Mouse (Mus musculus) A20 (cell line): ENCODE measurements at regions not wholly inside any gene's neighbourhood (a gene's known extent, or its start where the extent isn't known, plus 50 kb on each side); places are given as distances from the start of the nearest gene placed in this dataset.
A peak's percentile ranks its signal among the peaks of the same experiment; 100 is the strongest.

Source experiments
- DNase-seq: peaks from one replicate; pipeline ENCODE4 v3.0.0-alpha.2; 2011; ENCODE audit warnings: low read depth, low spot score

DNA sequence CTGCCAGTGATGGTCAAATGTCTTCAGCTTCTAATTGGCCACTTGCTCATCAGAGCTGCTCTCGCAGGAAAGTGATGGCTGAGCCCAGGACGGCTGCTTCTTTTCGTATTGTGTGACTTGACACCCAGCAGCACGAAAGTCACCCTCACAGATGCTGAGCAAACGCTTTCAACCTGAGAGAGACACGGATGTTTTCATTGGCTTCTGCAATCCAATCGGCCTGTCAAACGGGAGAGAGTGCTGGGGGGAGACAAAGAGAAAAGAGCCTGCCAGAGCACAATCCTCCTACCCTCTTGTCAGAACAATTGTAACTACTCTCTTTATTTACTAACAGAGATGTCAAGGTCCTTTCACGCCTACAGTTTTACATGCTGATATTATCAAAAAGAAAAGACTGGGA, 289.9 kb downstream of the Nsun3 start:
- DNase-seq, result no peak

DNA sequence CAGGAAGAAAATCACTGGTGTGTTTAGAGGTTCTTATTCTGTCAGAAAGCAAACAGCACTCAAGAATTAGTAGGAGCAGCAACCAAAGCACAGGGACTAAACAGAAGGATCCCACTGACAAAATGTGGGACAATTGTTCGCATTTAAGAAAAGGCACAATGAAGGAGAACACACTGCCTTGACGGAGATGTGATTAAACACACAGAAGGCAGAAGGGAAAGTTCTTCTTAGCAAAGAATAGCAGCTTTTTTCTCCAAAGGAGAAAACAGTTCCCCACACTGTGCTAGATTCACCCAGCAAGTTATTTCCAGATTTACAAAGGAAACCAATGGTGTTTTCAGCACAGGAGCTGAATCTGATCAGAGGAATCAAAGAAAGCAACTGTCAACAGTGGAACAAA, 316.5 kb downstream of the Nsun3 start:
- DNase-seq, result no peak

DNA sequence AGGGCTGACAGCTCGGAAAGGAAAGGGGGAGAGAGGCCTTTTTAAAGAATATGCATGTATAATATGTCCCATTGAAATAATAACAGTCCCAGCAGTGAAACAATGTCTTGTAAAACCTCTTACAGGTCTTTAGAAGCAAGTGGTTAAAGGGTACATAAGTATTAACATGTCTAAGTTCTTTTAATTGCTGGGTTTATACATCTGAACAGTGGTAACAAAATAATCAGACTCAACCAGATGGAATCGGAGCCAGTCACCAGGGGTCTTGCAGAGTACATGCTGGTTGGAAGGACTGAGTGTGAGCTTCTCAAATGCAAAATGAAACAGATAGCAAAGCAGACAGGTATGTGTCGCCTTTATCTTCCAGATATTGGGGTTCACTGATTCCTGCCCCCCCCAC, 317.3 kb downstream of the Nsun3 start:
- DNase-seq, result no peak

DNA sequence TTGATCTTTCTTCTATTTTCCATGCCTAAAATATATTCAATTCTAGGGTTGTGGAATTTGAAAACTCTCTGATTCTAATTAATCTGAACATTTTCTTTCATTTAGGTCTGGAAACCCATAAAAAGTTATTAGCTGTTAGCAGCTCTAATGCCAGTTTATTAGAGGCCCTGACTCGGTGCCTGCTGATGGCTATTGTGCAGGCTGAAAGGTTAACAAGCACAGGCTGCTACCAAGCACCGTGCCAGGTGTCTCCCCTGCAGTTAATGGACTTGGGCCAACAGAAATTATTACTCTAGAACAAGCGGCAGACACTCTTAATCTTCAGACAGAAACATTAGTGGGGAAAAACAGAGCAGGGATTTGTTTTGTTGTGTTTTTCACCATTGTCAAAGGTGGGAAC, 317.8 kb downstream of the Nsun3 start:
- DNase-seq, result no peak

DNA sequence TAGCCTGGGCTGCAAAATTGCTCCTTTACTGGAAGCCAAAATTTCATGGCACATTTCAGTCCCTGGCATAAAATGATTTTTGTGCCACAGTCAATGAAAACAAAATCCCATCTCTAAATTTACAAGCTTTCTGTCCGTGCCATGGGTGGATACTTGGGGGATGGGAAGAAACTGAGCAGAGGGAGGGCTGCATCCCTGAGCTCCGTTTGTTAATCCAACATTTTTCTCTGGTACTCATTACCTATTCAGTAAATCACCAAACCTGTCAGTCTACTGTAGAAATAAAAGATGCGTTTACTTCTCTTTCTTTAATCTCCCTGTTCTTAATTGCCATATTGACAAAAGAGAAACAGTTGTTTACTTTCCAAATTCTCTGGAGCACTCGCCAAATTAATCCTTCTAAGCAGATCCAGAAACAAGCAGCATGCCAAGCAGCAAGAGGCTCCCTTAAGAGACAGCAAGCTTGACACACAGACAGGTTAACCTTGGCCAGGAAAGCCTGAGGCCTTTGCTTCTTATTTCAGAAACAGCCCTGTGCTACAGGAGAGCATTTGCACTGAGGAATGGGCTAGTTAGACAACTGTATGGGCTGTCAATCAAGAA, 326.6 kb downstream of the Nsun3 start:
- DNase-seq, result no peak

DNA sequence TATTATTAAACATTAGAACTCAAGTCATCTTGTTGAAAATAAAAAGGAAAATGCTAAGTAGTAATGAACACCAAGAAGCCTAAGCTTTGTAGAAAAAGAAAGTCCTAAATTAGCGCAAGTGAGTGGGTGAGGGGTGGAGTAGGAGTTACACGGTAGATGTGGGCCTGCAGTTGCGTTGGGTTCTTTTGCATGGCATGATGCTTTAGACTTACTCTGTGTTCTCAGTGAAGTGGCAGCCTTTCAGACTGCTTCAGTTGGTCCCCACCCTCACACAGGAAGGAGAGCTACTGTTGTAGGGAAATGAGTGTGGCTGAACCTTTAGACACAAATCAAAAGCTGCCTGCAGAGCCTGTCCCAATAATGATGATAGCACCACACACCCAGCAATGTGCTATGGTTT, 336.9 kb downstream of the Nsun3 start:
- DNase-seq, result no peak

DNA sequence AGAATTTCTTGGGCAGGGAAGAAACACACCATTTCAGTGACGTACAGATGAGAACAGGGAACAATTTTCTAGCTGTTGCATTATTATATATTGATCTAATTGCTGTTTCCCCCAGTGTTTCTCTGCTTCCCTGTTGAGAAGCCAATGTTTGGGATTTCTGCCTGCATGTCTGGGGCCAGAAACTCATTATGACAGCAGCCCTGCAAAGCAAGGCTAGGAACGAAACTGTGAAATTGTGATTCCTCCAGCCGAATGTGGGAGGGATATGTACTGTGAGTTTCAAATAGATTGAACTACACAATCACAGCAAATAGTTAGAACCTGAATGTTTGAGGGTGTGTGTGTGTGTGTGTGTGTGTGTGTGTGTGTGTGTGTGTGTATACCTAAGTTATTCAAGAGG, 339.2 kb downstream of the Nsun3 start:
- no peak for DNase-seq

DNA sequence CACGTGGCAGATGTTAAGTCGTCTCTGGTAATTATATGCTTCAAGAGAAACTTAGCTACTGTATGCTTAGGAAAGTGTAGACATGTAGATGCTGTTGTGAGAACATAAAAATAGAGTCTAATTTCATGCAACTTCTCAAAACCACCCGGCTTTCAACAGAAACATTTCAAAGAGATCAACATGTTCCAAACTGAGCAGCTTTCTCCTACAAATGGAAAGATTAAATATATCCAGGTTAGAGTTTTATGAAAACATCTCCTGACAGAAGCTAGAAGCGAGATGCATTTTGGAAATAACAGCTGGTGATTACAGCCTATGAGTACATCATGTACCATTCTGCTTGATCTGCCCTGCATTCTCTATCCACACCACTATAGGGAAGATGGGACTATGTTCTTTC, 345.4 kb downstream of the Nsun3 start:
- DNase-seq, result no peak

DNA sequence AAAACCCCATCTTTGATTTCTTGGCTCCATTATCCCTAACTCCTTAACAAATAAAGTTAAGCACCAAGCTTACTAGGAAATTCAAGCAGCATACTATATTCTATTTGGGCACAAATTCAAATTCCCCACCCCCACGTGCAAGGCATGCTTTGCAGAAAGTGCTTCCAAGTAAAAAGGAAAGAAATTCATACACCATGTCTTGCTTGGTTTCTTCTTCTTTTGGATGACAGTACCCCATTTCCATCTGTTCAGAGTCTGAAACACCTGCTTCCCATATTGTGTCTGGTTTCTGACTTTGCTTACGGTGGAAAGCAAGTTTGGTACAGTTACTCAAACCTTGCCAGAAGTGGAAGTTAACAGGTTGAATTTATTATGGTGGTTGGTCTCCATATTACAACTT, 353.5 kb downstream of the Nsun3 start:
- no peak for DNase-seq

DNA sequence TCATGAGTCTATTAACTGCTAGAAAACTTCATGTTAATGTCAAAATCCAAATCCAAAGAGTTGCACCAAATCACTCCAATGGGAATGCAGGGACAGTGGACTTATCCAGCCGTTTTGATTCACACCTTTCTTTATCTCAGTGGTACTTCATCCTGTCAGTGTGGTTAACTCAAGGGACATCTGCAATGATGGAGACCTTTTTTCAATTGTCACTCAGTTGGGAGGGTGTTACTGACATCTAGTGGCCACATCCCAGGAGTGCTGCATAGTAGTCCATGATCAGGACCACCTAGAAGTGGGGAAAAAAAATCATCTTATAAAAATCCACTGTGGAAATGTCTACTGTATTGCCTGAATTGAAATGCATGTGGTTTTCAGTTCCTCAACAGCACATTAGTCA, 372.1 kb downstream of the Nsun3 start:
- peak; percentile 21 for DNase-seq

DNA sequence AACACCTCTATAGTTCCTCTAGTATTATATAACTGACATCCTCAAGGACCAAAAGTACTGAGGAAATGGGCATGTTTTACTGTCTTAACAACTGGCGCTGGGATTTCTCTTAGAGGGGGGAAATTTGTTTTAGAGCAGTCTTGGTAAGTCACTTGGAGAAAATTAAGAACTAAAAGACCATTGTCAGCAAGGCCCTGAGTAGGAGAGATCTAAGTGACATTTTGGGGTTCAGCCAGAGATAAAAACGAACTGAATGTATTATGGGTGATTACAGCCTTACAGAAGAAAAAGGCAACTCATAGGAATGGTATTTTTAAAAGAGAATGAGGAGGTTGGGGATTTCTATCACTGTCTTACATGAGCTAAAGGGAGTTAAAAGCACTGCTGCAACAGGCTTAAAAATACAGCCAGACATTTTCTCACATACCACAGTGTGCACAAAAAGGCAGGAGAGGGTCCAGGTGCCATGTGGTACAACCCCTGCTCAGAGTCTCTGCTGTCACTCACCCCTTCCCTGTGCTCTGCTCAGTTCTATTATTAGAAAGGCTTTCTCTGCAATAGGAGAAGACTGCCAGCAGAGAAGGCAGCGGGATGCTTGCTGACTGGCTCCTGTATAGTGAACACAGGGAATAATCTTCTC, 379.0 kb downstream of the Nsun3 start:
- no peak for DNase-seq

DNA sequence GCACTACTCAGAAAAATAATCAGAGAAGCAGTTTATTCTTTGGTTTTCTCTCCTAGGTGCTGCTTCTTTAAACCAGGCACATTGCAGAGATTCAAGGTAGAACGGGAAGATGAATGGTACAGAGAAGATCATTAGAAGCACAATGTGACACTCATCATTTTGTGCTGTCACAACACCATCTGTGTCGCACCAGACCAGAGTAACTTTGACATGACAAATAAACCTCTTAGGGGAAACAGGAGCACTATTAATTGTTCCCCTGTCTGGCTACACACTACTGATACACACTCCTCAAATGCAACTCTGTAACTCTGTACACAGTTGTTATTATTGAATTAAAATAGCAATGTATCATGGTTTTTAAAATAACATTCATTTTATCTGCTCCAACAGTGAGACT, 380.2 kb downstream of the Nsun3 start:
- no peak for DNase-seq

DNA sequence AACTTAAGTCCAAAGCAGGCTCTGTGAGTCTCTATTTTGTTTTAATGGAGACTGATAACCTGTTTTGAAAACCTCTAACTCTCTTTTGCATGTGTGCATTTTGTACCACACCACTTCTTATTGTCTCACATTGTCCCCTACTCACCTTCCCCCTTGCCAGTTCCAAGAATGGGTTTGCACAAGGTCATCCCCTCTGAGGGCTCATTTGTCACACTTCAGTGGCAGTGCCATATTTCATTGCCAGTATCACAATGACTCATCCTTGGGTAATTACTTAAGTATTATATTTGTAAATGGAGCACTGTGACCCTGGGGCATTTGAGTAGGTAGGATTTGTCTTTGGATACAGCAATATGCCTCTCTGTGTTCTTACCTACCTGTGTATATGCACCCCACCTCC, 429.3 kb downstream of the Nsun3 start:
- no peak for DNase-seq

DNA sequence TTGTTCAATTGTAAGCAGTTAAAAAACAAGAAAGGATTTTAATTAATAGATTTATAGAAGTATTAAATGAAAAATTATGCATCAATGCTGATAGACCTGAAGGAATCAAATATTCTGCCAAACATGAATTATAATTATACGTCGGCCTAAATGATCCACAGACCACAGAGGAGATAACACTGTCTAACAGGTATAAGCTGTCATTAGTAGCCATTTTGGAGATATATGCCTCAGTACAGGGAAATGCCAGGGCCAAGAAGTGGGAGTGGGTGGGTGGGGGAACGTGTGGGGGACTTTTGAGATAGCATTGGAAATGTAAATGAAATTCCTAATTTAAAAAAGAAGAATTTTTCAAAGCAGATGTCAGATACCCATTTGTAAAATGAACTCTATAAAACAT, 430.3 kb downstream of the Nsun3 start:
- DNase-seq, result no peak

DNA sequence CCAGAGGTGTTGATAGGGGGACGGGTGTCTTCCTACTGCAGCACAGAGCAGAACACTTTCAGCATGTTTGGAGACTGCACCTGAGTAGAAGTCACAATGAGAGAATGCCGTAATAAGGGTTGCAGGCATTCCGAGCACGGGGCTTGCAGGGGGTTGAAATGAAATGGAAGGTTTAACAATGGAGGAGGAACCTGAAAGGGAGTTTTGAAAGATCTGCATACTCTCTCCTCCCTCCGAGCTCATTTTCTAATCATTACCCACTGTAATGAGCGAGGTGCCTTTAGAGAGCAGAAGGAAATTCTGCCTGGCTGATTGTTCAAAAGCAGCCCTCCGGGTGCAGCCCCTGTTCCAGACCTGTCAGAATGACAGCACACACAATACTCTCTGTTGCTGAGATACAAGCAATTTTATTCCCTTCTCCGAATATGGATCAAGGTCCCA, 430.8 kb downstream of the Nsun3 start:
- DNase-seq, result no peak

DNA sequence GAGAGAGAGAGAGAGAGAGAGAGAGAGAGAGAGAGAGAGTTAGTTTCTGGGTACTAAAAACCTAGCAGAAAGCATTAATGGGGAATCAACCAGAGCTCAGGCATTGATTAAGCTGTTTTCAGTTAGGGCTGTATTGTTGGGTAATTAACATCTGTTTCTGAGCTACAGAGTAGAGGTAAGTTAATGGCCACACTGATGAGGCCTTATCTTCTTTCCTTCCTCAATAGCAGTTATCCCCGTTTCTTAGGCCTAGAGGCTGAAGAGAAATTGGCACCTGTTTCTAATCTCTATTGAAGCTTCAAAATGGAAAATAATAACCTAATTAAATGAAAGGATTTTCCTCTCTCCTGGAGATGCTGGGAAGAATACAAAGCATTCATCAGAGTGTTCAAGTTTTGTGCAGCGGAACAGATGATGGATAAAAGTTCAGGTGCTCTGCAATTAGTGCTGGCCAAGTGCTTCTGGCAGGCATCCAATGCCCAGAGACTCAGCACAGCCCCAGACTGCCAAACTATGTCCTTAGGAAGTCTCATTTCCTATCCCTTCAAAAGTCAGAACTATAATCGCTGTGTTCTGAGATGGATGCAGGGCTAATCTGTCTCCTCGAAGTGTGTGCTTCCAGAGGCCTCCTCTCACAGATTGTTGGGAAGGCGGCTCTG, 459.1 kb downstream of the Nsun3 start:
- DNase-seq, result no peak

DNA sequence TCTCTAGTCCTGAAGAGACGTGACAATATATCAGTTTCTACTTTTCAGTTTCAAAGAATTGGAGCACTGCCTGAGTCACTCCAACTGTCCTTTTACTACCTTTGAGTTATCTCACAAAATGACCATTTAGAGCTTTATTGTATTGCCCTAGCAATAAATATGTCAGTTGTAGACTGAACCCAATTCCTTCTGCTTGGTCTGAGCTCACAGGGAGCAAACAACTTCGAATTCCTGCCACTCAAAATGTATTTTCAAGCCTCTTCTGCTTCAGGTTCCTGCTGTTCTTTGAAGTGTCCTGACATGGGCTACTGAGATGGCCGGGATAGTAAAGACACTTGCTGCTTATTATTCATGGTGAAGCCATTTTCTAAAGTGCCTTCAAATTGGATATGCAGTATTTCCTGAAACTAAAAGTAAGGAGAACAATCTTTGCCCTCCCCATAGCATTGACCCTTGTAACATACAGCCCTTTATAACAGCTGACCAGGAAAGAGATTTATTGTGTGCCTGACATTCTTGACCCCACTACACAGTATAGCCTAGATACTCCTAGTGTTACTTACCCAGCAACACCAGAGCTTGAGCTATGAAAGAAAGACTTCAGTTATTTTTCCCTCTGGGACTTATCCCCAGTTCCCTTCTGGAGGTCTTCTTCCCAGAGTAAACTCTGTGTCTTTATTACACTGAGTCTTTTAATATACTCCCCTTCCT, 460.9 kb downstream of the Nsun3 start:
- no peak for DNase-seq

DNA sequence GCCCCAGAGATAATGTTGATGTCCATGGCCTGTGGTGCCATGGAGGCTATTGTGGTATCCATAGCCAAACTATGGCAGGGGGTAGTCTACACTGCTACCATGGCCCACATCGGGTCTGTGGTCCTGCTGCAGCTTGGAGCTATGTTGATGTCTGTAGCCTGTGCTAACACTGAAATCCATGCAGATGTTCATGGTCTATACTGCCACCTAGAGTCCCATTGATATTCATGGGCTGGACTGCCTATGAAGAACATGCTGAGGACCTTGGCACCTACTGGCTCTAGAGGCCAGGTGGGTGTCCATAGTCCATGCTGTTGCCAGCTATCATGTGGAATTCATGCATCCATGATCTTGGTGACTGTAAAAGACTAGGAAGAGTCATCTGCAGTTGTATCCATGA, 463.8 kb downstream of the Nsun3 start:
- DNase-seq, result peak; percentile 33

DNA sequence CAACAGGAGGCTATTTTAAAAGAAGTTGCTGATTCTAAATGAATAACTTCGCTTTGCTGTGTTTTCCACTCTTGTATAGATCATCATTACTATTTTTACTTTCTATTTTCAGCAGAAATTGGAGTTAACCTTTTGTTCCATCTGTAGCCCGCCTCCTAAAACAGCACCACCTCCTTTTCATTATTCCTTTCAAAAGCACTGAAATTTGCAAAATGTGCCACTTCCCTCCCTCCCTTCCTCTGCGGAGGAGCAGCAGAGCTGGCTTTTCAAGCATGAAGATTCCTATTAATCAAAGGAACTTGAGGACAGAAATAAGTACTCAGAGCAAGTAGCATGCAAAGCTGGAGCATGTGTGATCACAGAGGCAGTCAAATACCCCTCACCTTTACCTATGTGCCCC, 497.7 kb downstream of the Nsun3 start:
- no peak for DNase-seq
